Mouse (Mus musculus) hindbrain, embryonic 12.5 days (tissue): Measurements from ENCODE around the gene Zfand2a. TPM values are rescaled to one million over a fixed set of nuclear protein-coding genes. Genes with fewer than 3 reads are reported as not detected.

Experiments
- ATAC-seq: fragments of 200-750 bp; cut with Nextera tagmentation; 2 replicates; pipeline ENCODE4 v1.8.0; 2017; ENCODE audit warnings: moderate TSS enrichment; ENCODE audit not compliant: low FRiP score
- H3K27ac ChIP-seq: fragments of 300-500 bp; sonication (generic); 2 replicates; pipeline ENCODE4 v1.5.1; 2016; ENCODE audit warnings: mild to moderate bottlenecking
- H3K27me3 ChIP-seq: fragments of 300-500 bp; sonication (generic); 2 replicates; pipeline ENCODE4 v1.6.1; 2016; ENCODE audit warnings: mild to moderate bottlenecking
- H3K36me3 ChIP-seq: fragments of 300-500 bp; sonication (generic); 2 replicates; pipeline ENCODE4 v1.6.1; 2016; ENCODE audit warnings: mild to moderate bottlenecking
- H3K4me1 ChIP-seq: fragments of 300-500 bp; sonication (generic); 2 replicates; pipeline ENCODE4 v1.6.1; 2016
- H3K4me2 ChIP-seq: fragments of 300-500 bp; sonication (generic); replicated peaks from 2 replicates; pipeline ENCODE4 v1.6.1; 2016; ENCODE audit warnings: mild to moderate bottlenecking
- H3K4me3 ChIP-seq: fragments of 300-500 bp; sonication (generic); 2 replicates; pipeline ENCODE4 v1.5.1; 2016; ENCODE audit warnings: mild to moderate bottlenecking
- H3K9ac ChIP-seq: fragments of 300-500 bp; sonication (generic); 2 replicates; pipeline ENCODE4 v1.6.1; 2016; ENCODE audit warnings: mild to moderate bottlenecking, moderate library complexity
- H3K9me3 ChIP-seq: fragments of 300-500 bp; sonication (generic); replicated peaks from 2 replicates; pipeline ENCODE4 v1.6.1; 2016; ENCODE audit warnings: mild to moderate bottlenecking
- WGBS: fragments of 180-500 bp; shearing (Covaris S2); methylation state at CpG from one replicate; pipeline ENCODE4 v1.1.7; 2016; 5-methylcytosine and 5-hydroxymethylcytosine counted together
- polyA plus RNA-seq: library from polyadenylated mRNA; unstranded; fragments of >200 nt; fragmentation: Nextera tagmentation; extraction: Ambion mirVana; gene quantifications from 2 replicates; pipeline ENCODE4 v1.2.1, GENCODE M21; 2016

Zfand2a gene
- polyA plus RNA-seq, 1 experiment from 2014 or later, result 12.0 TPM

DNA sequence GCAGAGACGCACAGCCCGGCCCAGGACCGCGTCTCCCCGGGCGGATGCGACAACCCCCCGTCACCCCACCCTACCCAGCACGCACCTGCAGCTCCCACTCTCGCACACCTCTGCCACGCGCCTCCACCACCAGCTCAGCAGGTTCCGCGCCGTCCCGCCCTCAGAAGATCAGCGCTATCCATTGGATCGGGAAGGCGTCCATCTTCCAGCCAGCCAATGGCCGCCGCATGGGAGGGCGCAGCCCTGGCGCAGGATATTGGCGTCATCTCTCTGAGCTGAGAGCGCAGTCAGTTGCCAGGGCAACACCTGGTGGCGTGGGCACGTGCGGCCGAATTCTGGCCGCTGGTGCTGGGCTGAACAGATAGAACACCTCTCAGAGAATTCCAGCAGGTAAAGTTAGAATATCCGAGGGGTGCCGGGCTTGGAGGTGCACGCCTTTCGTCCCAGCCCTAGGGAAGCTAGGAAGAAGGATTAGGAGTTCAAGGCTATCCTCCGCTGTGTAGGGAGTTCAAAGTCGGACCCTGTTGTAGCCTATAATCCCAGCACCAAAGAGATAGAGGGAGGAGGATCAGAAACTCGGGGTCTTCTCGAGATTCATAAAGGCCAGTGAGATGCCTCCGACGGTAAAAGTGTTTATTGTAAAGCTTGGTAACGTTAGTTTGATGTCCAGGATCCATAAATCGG is 23.8 kb downstream of the Zfand2a start, which contains the start of gene 3110082I17Rik:
TSS of gene 3110082I17Rik (minus strand) at position 144 of the 684 bp plus-strand sequence.
- WGBS, result 4% methylated on average over 42 of the region's 42 CpGs
- Histone ChIP-seq H3K4me1 (peaks cover 15% of the 10 kb centered on the region), H3K36me3 (no peaks in the 10 kb centered on the region), H3K9me3 (no peaks in the 10 kb centered on the region), H3K4me3 (peak within 1 kb of the TSS; percentile 69), H3K9ac (peak within 1 kb of the TSS; percentile 66), H3K4me2 (peak within 1 kb of the TSS; percentile 86), H3K27ac (no peak within 1 kb of the TSS), H3K27me3 (no peaks in the 10 kb centered on the region)
- ATAC-seq, result peak; percentile 98

DNA sequence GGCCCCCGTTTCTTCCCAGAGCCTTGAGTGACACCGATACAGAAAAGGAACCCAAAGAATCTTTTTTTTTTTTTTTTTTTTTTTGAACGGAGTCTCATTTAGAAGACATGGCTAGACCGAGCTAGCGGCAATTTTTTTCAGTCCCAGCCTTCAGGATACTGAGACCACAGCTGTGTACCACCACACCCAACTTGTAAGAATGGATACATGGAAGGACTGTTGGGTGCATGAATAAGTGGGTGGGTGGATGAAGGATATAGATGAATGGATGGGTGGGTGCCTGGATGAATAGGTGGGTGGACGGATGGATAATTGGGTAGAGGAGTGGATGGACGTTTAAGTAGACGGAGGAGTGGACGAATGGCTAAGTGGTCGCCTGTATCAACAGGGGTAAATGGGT is 24.4 kb downstream of the Zfand2a start:
- no peak overlapping the region for H3K27ac ChIP-seq
- no peak for ATAC-seq
- 13% methylated on average over 10 of the region's 10 CpGs for WGBS

GRCm38 (mm10) chr5:139457241-139457640 is 27.1 kb downstream of the Zfand2a start:
- H3K27me3 ChIP-seq, result no peaks in the 10 kb centered on the region
- H3K27ac ChIP-seq, result no peak overlapping the region
- 93% methylated on average over 8 of the region's 8 CpGs for WGBS
- no peaks in the 10 kb centered on the region for H3K9me3 ChIP-seq
- ATAC-seq, result no peak
- H3K4me1 ChIP-seq, result peaks cover 15% of the 10 kb centered on the region
- H3K4me2 ChIP-seq, result no peak overlapping the region
- no peak overlapping the region for H3K9ac ChIP-seq
- H3K4me3 ChIP-seq, result no peak overlapping the region
- peaks cover 17% of the 10 kb centered on the region; the same call in 1 of the 2 replicates for H3K36me3 ChIP-seq

More for the DNA sequence above, 24.4 kb downstream of the Zfand2a start:
- Histone ChIP-seq H3K4me2 (peak overlapping the region; percentile 86), H3K4me1 (peaks cover 15% of the 10 kb centered on the region), H3K36me3 (peaks cover 5% of the 10 kb centered on the region; the same call in 1 of the 2 replicates), H3K9me3 (no peaks in the 10 kb centered on the region), H3K27me3 (no peaks in the 10 kb centered on the region), H3K9ac (peak overlapping the region; percentile 66), H3K4me3 (peak overlapping the region; percentile 69)

DNA sequence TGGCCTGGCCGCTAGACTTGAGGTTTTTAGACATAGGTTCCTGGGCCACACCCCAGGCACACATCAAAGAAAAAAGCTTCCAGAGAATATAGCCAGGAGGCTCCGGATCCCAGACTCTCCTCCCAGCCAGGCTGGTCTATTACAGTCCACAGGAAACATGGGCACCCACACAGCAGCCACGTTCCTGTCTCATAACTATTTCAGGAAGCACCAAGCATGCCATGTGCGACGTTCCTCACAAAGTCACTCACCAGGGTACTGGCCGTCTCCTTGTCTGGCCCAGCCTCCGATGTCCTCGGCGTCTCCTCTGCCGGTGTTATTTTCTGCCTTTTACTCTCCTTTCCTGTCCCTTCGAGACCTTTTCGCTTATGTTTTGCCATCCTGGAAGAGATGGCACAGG is 29.2 kb downstream of the Zfand2a start:
- no peak for ATAC-seq
- no peak overlapping the region for H3K9ac ChIP-seq
- WGBS, result 92% methylated on average over 12 of the region's 12 CpGs
- H3K27me3 ChIP-seq, result no peaks in the 10 kb centered on the region
- H3K4me1 ChIP-seq, result peaks cover 11% of the 10 kb centered on the region
- H3K4me3 ChIP-seq, result no peak overlapping the region
- no peak overlapping the region for H3K27ac ChIP-seq
- H3K9me3 ChIP-seq, result no peaks in the 10 kb centered on the region
- H3K36me3 ChIP-seq, result peaks cover 17% of the 10 kb centered on the region; the same call in 1 of the 2 replicates
- H3K4me2 ChIP-seq, result no peak overlapping the region

GRCm38 (mm10) chr5:139453031-139453430 is 31.3 kb downstream of the Zfand2a start:
- no peak overlapping the region for H3K4me2 ChIP-seq
- H3K9me3 ChIP-seq, result no peaks in the 10 kb centered on the region
- no peak for ATAC-seq
- peaks cover 14% of the 10 kb centered on the region for H3K4me1 ChIP-seq
- no peak overlapping the region for H3K27ac ChIP-seq
- peaks cover 17% of the 10 kb centered on the region; the same call in 1 of the 2 replicates for H3K36me3 ChIP-seq
- 91% methylated on average over 10 of the region's 10 CpGs for WGBS
- H3K9ac ChIP-seq, result no peak overlapping the region
- H3K27me3 ChIP-seq, result no peaks in the 10 kb centered on the region
- no peak overlapping the region for H3K4me3 ChIP-seq

- H3K4me2 ChIP-seq, result no peak overlapping the region
- peaks cover 14% of the 10 kb centered on the region for H3K4me1 ChIP-seq
- H3K36me3 ChIP-seq, result peaks cover 13% of the 10 kb centered on the region; the same call in 1 of the 2 replicates
- H3K4me3 ChIP-seq, result no peak overlapping the region
- no peaks in the 10 kb centered on the region for H3K27me3 ChIP-seq
- no peaks in the 10 kb centered on the region for H3K9me3 ChIP-seq
- 20% methylated on average over 4 of the region's 4 CpGs for WGBS
- H3K27ac ChIP-seq, result peak overlapping the region; percentile 67
- peak; percentile 66 for ATAC-seq
- 0 out of 2 replicates have a peak overlapping the region, but pooled peaks have one; percentile 9 for H3K9ac ChIP-seq
Observed at GRCm38 (mm10) chr5:139449926-139450325, 34.4 kb downstream of the Zfand2a start.

GRCm38 (mm10) chr5:139449161-139449791 is 35.1 kb downstream of the Zfand2a start:
- H3K27me3 ChIP-seq, result no peaks in the 10 kb centered on the region
- H3K36me3 ChIP-seq, result 0 out of 2 replicates have a peak, but pooled peaks cover 10% of the 10 kb centered on the region
- WGBS, result 35% methylated on average over 5 of the region's 5 CpGs
- peaks cover 14% of the 10 kb centered on the region for H3K4me1 ChIP-seq
- H3K4me2 ChIP-seq, result no peak overlapping the region
- ATAC-seq, result peak; percentile 74
- H3K4me3 ChIP-seq, result no peak overlapping the region
- no peaks in the 10 kb centered on the region for H3K9me3 ChIP-seq
- peak overlapping the region; percentile 9; the same call in 1 of the 2 replicates for H3K9ac ChIP-seq
- H3K27ac ChIP-seq, result peak overlapping the region; percentile 67

- no peak overlapping the region for H3K9ac ChIP-seq
- 0 out of 2 replicates have a peak, but pooled peaks cover 7% of the 10 kb centered on the region for H3K36me3 ChIP-seq
- no peak overlapping the region for H3K4me3 ChIP-seq
- H3K27ac ChIP-seq, result no peak overlapping the region
- H3K27me3 ChIP-seq, result no peaks in the 10 kb centered on the region
- no peak overlapping the region for H3K4me2 ChIP-seq
- H3K4me1 ChIP-seq, result peaks cover 17% of the 10 kb centered on the region
- no peaks in the 10 kb centered on the region for H3K9me3 ChIP-seq
- 74% methylated on average over 6 of the region's 6 CpGs for WGBS
- no peak for ATAC-seq
Observed at GRCm38 (mm10) chr5:139448025-139448424, 36.3 kb downstream of the Zfand2a start.

- H3K27ac ChIP-seq, result no peak overlapping the region
- no peaks in the 10 kb centered on the region for H3K27me3 ChIP-seq
- H3K4me3 ChIP-seq, result no peak overlapping the region
- ATAC-seq, result no peak
- no peak overlapping the region for H3K4me2 ChIP-seq
- H3K4me1 ChIP-seq, result peaks cover 25% of the 10 kb centered on the region
- no peak overlapping the region for H3K9ac ChIP-seq
- H3K9me3 ChIP-seq, result no peaks in the 10 kb centered on the region
- WGBS, result 87% methylated on average over 8 of the region's 8 CpGs
- no peaks in the 10 kb centered on the region for H3K36me3 ChIP-seq
Observed at GRCm38 (mm10) chr5:139445258-139445657, 39.1 kb downstream of the Zfand2a start.

GRCm38 (mm10) chr5:139442962-139443361 is 41.4 kb downstream of the Zfand2a start:
- H3K4me2 ChIP-seq, result no peak overlapping the region
- H3K9me3 ChIP-seq, result no peaks in the 10 kb centered on the region
- 65% methylated on average over 4 of the region's 4 CpGs for WGBS
- H3K27ac ChIP-seq, result peak overlapping the region; percentile 44; the same call in 1 of the 2 replicates
- H3K36me3 ChIP-seq, result no peaks in the 10 kb centered on the region
- H3K27me3 ChIP-seq, result no peaks in the 10 kb centered on the region
- no peak for ATAC-seq
- H3K4me1 ChIP-seq, result peaks cover 14% of the 10 kb centered on the region
- H3K9ac ChIP-seq, result no peak overlapping the region
- H3K4me3 ChIP-seq, result no peak overlapping the region

DNA sequence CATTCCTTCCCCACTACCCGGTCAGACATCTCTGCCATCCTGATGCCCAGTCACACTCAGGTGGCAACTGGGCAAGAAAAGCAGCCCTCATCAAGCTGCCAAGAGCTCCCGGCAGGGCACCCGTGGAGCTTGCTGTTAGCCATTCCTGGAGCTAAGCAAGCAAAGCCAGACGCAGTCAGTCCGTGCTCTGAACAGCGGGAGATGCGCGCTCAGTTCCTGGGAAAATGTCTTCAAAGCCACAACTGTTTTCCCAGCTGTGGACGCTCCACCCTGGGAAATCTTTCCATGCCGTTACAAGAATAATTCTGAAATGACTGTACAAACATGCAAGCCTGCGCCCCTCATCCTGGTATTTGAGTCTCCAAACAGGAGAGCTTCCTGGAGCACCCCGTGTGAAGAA is 41.9 kb downstream of the Zfand2a start:
- H3K9me3 ChIP-seq, result no peaks in the 10 kb centered on the region
- no peaks in the 10 kb centered on the region for H3K36me3 ChIP-seq
- peaks cover 14% of the 10 kb centered on the region for H3K4me1 ChIP-seq
- no peak overlapping the region for H3K4me2 ChIP-seq
- ATAC-seq, result no peak
- H3K9ac ChIP-seq, result no peak overlapping the region
- peak overlapping the region; percentile 44 for H3K27ac ChIP-seq
- H3K27me3 ChIP-seq, result no peaks in the 10 kb centered on the region
- no peak overlapping the region for H3K4me3 ChIP-seq
- 63% methylated on average over 12 of the region's 12 CpGs for WGBS

- Histone ChIP-seq H3K36me3 (no peaks in the 10 kb centered on the region), H3K27ac (no peak overlapping the region), H3K27me3 (no peaks in the 10 kb centered on the region), H3K4me2 (no peak overlapping the region), H3K4me3 (no peak overlapping the region), H3K4me1 (peaks cover 14% of the 10 kb centered on the region), H3K9me3 (no peaks in the 10 kb centered on the region), H3K9ac (no peak overlapping the region)
- 96% methylated on average over 2 of the region's 2 CpGs for WGBS
- ATAC-seq, result no peak
Observed at GRCm38 (mm10) chr5:139441726-139442018, 42.7 kb downstream of the Zfand2a start.
